Mouse (Mus musculus): ENCODE measurements at regions not wholly inside any gene's neighbourhood (a gene's known extent, or its start where the extent isn't known, plus 50 kb on each side); places are given as distances from the start of the nearest gene placed in this dataset.

- TF ChIP-seq POLR2A (IDR thresholded peaks at IDR 0.05; ENCODE audit: insufficient read length, low read depth), result no peak
- TF ChIP-seq CEBPB (IDR thresholded peaks at IDR 0.05; ENCODE audit: insufficient read depth, poor library complexity, severe bottlenecking), result no peak
- TF ChIP-seq TCF12 (IDR thresholded peaks at IDR 0.05; ENCODE audit: insufficient read depth, poor library complexity, severe bottlenecking), result no peak
- no peak for TF ChIP-seq POLR2AphosphoS2 (IDR thresholded peaks at IDR 0.05; ENCODE audit: insufficient read length, low read depth)
Measured at GRCm38 (mm10) chr17:66206074-66206473, 82.8 kb downstream of the Ddx11 start.
